Mouse (Mus musculus) embryonic facial prominence, embryonic 11.5 days (tissue): ENCODE results near the gene Resp18. TPM values are rescaled to one million over a fixed set of nuclear protein-coding genes. Genes with fewer than 3 reads are reported as not detected.
A peak's percentile ranks its signal among the peaks of the same experiment; 100 is the strongest.

Experiments
- ATAC-seq: fragments of 200-750 bp; cut with Nextera tagmentation; replicated peaks from 2 replicates; pipeline ENCODE4 v1.8.0; 2017; ENCODE audit warnings: low read depth; ENCODE audit not compliant: insufficient number of reproducible peaks, low FRiP score, low TSS enrichment
- DNase-seq: peaks from one replicate; pipeline ENCODE4 v3.0.0-alpha.2; 2015; ENCODE audit warnings: low spot score
- H3K27ac ChIP-seq: fragments of 300-500 bp; sonication (generic); replicated peaks from 2 replicates; pipeline ENCODE4 v1.5.1; 2014; ENCODE audit warnings: mild to moderate bottlenecking, low read depth, low read length, control low read depth
- H3K27me3 ChIP-seq: fragments of 300-500 bp; sonication (generic); 2 replicates; pipeline ENCODE4 v1.6.1; 2014; ENCODE audit warnings: mild to moderate bottlenecking, low read length, moderate library complexity, mixed read lengths; ENCODE audit not compliant: control insufficient read depth, insufficient read depth
- H3K36me3 ChIP-seq: fragments of 300-500 bp; sonication (generic); replicated peaks from 2 replicates; pipeline ENCODE4 v1.6.1; 2014; ENCODE audit warnings: low read depth, mild to moderate bottlenecking, low read length, moderate library complexity, mixed read lengths; ENCODE audit not compliant: control insufficient read depth, insufficient read depth
- H3K4me1 ChIP-seq: fragments of 300-500 bp; sonication (generic); 2 replicates; pipeline ENCODE4 v1.6.1; 2014; ENCODE audit warnings: low read length, mixed read lengths; ENCODE audit not compliant: control insufficient read depth, insufficient read depth
- H3K4me2 ChIP-seq: fragments of 300-500 bp; sonication (generic); 2 replicates; pipeline ENCODE4 v1.6.1; 2014; ENCODE audit warnings: low read depth, mild to moderate bottlenecking, control low read depth, low read length, moderate library complexity
- H3K4me3 ChIP-seq: fragments of 300-500 bp; sonication (generic); 2 replicates; pipeline ENCODE4 v1.5.1; 2014; ENCODE audit warnings: low read depth, low read length, control low read depth
- H3K9ac ChIP-seq: fragments of 300-500 bp; sonication (generic); replicated peaks from 2 replicates; pipeline ENCODE4 v1.6.1; 2014; ENCODE audit warnings: mild to moderate bottlenecking, control low read depth, low read length
- H3K9me3 ChIP-seq: fragments of 300-500 bp; sonication (generic); replicated peaks from 2 replicates; pipeline ENCODE4 v1.6.1; 2016; ENCODE audit warnings: mild to moderate bottlenecking, low read length, inconsistent platforms, mixed read lengths; ENCODE audit not compliant: control insufficient read depth
- WGBS: fragments of 180-500 bp; shearing (Covaris S2); extraction: QIAGEN DNeasy Blood & Tissue Kit; methylation state at CpG from one replicate; pipeline ENCODE4 v1.1.7; 2014; 5-methylcytosine and 5-hydroxymethylcytosine counted together
- polyA plus RNA-seq: library from polyadenylated mRNA; unstranded; fragments of >200 nt; fragmentation: Nextera tagmentation; extraction: Ambion mirVana; gene quantifications from 2 replicates; pipeline ENCODE4 v1.2.1, GENCODE M21; 2014

The Resp18 gene
- polyA plus RNA-seq, 1 experiment from 2014 or later = 4.9 TPM

GRCm38 (mm10) chr1:75251112-75251970 lies 26.9 kb downstream of the Resp18 start:
- H3K9ac ChIP-seq = no peak overlapping the region
- H3K9me3 ChIP-seq = no peaks in the 10 kb centered on the region
- peak overlapping the region; percentile 29 for H3K4me2 ChIP-seq
- no peaks in the 10 kb centered on the region for H3K4me1 ChIP-seq
- no peaks in the 10 kb centered on the region for H3K36me3 ChIP-seq
- no peaks in the 10 kb centered on the region for H3K27me3 ChIP-seq
- no peak overlapping the region for H3K27ac ChIP-seq
- peak overlapping the region; percentile 10; the same call in 1 of the 2 replicates for H3K4me3 ChIP-seq
- 5% methylated on average over 21 of the region's 22 CpGs for WGBS
- peak; percentile 37; the same call in 1 of the 2 replicates for ATAC-seq
- peak; percentile 76 for DNase-seq

- H3K4me2 ChIP-seq = no peak overlapping the region
- no peaks in the 10 kb centered on the region for H3K9me3 ChIP-seq
- WGBS = 51% methylated on average over 3 of the region's 3 CpGs
- H3K9ac ChIP-seq = no peak overlapping the region
- DNase-seq (no peak), ATAC-seq (no peak)
- H3K36me3 ChIP-seq = no peaks in the 10 kb centered on the region
- no peak overlapping the region for H3K4me3 ChIP-seq
- no peak overlapping the region for H3K27ac ChIP-seq
- no peaks in the 10 kb centered on the region for H3K4me1 ChIP-seq
- H3K27me3 ChIP-seq = no peaks in the 10 kb centered on the region
Observed at GRCm38 (mm10) chr1:75250498-75250897, 27.7 kb downstream of the Resp18 start.

GRCm38 (mm10) chr1:75248041-75248772 lies 30.0 kb downstream of the Resp18 start:
- DNase-seq = no peak
- Histone ChIP-seq H3K27ac (no peak overlapping the region), H3K4me1 (no peaks in the 10 kb centered on the region), H3K4me3 (no peak overlapping the region), H3K9ac (no peak overlapping the region; the same call in 1 of the 2 replicates), H3K4me2 (no peak overlapping the region), H3K27me3 (no peaks in the 10 kb centered on the region), H3K36me3 (no peaks in the 10 kb centered on the region), H3K9me3 (no peaks in the 10 kb centered on the region)
- WGBS = 51% methylated on average over 9 of the region's 9 CpGs
- ATAC-seq = no peak

GRCm38 (mm10) chr1:75247071-75247930 lies 30.9 kb downstream of the Resp18 start:
- H3K4me2 ChIP-seq = no peak overlapping the region
- no peaks in the 10 kb centered on the region for H3K27me3 ChIP-seq
- H3K9ac ChIP-seq = no peak overlapping the region; the same call in 1 of the 2 replicates
- no peak overlapping the region for H3K27ac ChIP-seq
- H3K4me1 ChIP-seq = no peaks in the 10 kb centered on the region
- 73% methylated on average over 16 of the region's 16 CpGs for WGBS
- no peaks in the 10 kb centered on the region for H3K36me3 ChIP-seq
- DNase-seq (no peak), ATAC-seq (no peak)
- H3K4me3 ChIP-seq = no peak overlapping the region
- no peaks in the 10 kb centered on the region for H3K9me3 ChIP-seq

- ATAC-seq = no peak
- Histone ChIP-seq H3K4me3 (no peak overlapping the region), H3K27ac (no peak overlapping the region), H3K9ac (no peak overlapping the region), H3K9me3 (no peaks in the 10 kb centered on the region), H3K27me3 (no peaks in the 10 kb centered on the region), H3K4me1 (no peaks in the 10 kb centered on the region), H3K4me2 (no peak overlapping the region), H3K36me3 (no peaks in the 10 kb centered on the region)
- 11% methylated on average over 4 of the region's 4 CpGs for WGBS
- peak; percentile 68 for DNase-seq
Observed at GRCm38 (mm10) chr1:75244836-75245235, 33.4 kb downstream of the Resp18 start.

GRCm38 (mm10) chr1:75244175-75244826 lies 33.9 kb downstream of the Resp18 start:
- Histone ChIP-seq H3K4me2 (no peak overlapping the region), H3K27ac (no peak overlapping the region), H3K9me3 (no peaks in the 10 kb centered on the region), H3K4me1 (no peaks in the 10 kb centered on the region), H3K9ac (no peak overlapping the region), H3K27me3 (no peaks in the 10 kb centered on the region), H3K36me3 (no peaks in the 10 kb centered on the region), H3K4me3 (no peak overlapping the region)
- DNase-seq (no peak), ATAC-seq (no peak)
- WGBS = 83% methylated on average over 12 of the region's 12 CpGs

GRCm38 (mm10) chr1:75243411-75243810 lies 34.8 kb downstream of the Resp18 start:
- no peak for DNase-seq
- 90% methylated on average over 14 of the region's 14 CpGs for WGBS

More at GRCm38 (mm10) chr1:75243411-75243810, 34.8 kb downstream of the Resp18 start:
- Histone ChIP-seq H3K27ac (no peak overlapping the region), H3K4me1 (no peaks in the 10 kb centered on the region), H3K36me3 (no peaks in the 10 kb centered on the region), H3K9ac (no peak overlapping the region), H3K4me3 (no peak overlapping the region), H3K27me3 (no peaks in the 10 kb centered on the region), H3K9me3 (no peaks in the 10 kb centered on the region), H3K4me2 (no peak overlapping the region)
- ATAC-seq = no peak
